Mouse (Mus musculus) lung, embryonic 16.5 days (tissue): ENCODE results near the gene Usp8. TPM values are rescaled to one million over a fixed set of nuclear protein-coding genes. Genes with fewer than 3 reads are reported as not detected.

Experiments used
- ATAC-seq: fragments of 200-750 bp; cut with Nextera tagmentation; 2 replicates; pipeline ENCODE4 v1.8.0; 2017; ENCODE audit warnings: low read depth, mild to moderate bottlenecking, moderate library complexity
- H3K27ac ChIP-seq: fragments of 300-500 bp; sonication (generic); 2 replicates; pipeline ENCODE4 v1.5.1; 2014; ENCODE audit warnings: mild to moderate bottlenecking, control low read depth, low read length
- H3K27me3 ChIP-seq: fragments of 300-500 bp; sonication (generic); 2 replicates; pipeline ENCODE4 v1.6.1; 2014; ENCODE audit warnings: low read depth, low read length, mixed read lengths; ENCODE audit not compliant: control insufficient read depth, insufficient read depth
- H3K36me3 ChIP-seq: fragments of 300-500 bp; sonication (generic); 2 replicates; pipeline ENCODE4 v1.6.1; 2014; ENCODE audit warnings: low read length; ENCODE audit not compliant: control insufficient read depth, insufficient read depth
- H3K4me1 ChIP-seq: fragments of 300-500 bp; sonication (generic); replicated peaks from 2 replicates; pipeline ENCODE4 v1.6.1; 2014; ENCODE audit warnings: low read length, mixed read lengths; ENCODE audit not compliant: control insufficient read depth, insufficient read depth
- H3K4me2 ChIP-seq: fragments of 300-500 bp; sonication (generic); 2 replicates; pipeline ENCODE4 v1.6.1; 2014; ENCODE audit warnings: low read depth, low read length, control low read depth
- H3K4me3 ChIP-seq: fragments of 300-500 bp; sonication (generic); 2 replicates; pipeline ENCODE4 v1.5.1; 2014; ENCODE audit warnings: mild to moderate bottlenecking, low read length, control low read depth
- H3K9ac ChIP-seq: fragments of 300-500 bp; sonication (generic); 2 replicates; pipeline ENCODE4 v1.6.1; 2014; ENCODE audit warnings: low read length, control low read depth
- H3K9me3 ChIP-seq: fragments of 300-500 bp; sonication (generic); 2 replicates; pipeline ENCODE4 v1.6.1; 2016; ENCODE audit warnings: low read length; ENCODE audit not compliant: control insufficient read depth
- WGBS: fragments of 180-500 bp; shearing (Covaris S2); extraction: QIAGEN DNeasy Blood & Tissue Kit; methylation state at CpG from one replicate; pipeline ENCODE4 v1.1.7; 2014; 5-methylcytosine and 5-hydroxymethylcytosine counted together
- polyA plus RNA-seq: library from polyadenylated mRNA; unstranded; fragments of >200 nt; fragmentation: Nextera tagmentation; extraction: Ambion mirVana; gene quantifications from 2 replicates; pipeline ENCODE4 v1.2.1, GENCODE M21; 2015

Gene Usp8
- polyA plus RNA-seq, 1 experiment from 2014 or later = 43.4 TPM

DNA sequence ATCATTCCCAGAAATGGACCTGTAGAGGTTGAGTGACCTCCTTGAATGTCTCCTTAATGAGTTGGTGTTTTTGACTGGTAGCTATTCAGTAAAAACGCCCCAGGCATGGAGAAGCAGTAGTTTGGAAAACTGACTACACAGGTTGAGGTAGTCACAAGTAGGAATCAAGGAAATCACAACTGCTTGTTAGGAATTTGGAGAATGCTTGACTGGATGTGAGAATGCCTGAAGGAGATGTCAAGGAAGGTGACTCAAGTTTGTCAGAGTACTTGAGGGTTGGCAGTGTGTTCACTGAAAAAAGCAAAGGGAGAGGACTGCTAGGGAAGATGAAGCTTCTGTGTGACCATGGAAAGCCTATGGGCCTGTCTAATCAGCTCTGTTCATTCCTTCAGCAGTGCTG lies 29.8 kb upstream of the Usp8 start:
- WGBS = 59% methylated on average over 1 of the region's 1 CpGs
- Histone ChIP-seq H3K9ac (no peak overlapping the region), H3K27me3 (no peaks in the 10 kb centered on the region), H3K36me3 (0 out of 2 replicates have a peak, but pooled peaks cover 2% of the 10 kb centered on the region), H3K4me3 (no peak overlapping the region), H3K9me3 (no peaks in the 10 kb centered on the region), H3K27ac (no peak overlapping the region), H3K4me2 (peak overlapping the region; percentile 63; the same call in 1 of the 2 replicates), H3K4me1 (peaks cover 22% of the 10 kb centered on the region)
- ATAC-seq = no peak

GRCm38 (mm10) chr2:126682333-126682732 lies 24.8 kb upstream of the Usp8 start:
- H3K27ac ChIP-seq = peak overlapping the region; percentile 37; the same call in 1 of the 2 replicates
- H3K4me3 ChIP-seq = no peak overlapping the region
- peaks cover 3% of the 10 kb centered on the region; the same call in 1 of the 2 replicates for H3K4me1 ChIP-seq
- no peaks in the 10 kb centered on the region for H3K27me3 ChIP-seq
- 47% methylated on average over 2 of the region's 2 CpGs for WGBS
- H3K9ac ChIP-seq = no peak overlapping the region
- H3K4me2 ChIP-seq = no peak overlapping the region
- no peak for ATAC-seq
- H3K9me3 ChIP-seq = no peaks in the 10 kb centered on the region
- peaks cover 9% of the 10 kb centered on the region for H3K36me3 ChIP-seq

- Histone ChIP-seq H3K27me3 (no peaks in the 10 kb centered on the region), H3K4me1 (0 out of 2 replicates have a peak, but pooled peaks cover 3% of the 10 kb centered on the region), H3K4me3 (no peak overlapping the region), H3K9ac (no peak overlapping the region), H3K36me3 (peaks cover 9% of the 10 kb centered on the region), H3K4me2 (no peak overlapping the region), H3K9me3 (no peaks in the 10 kb centered on the region), H3K27ac (no peak overlapping the region)
- 73% methylated on average over 1 of the region's 1 CpGs for whole genome bisulfite sequencing
- ATAC-seq = no peak
These were observed 24.2 kb upstream of the Usp8 start for GRCm38 (mm10) chr2:126682937-126683336.

- Histone ChIP-seq H3K36me3 (no peaks in the 10 kb centered on the region), H3K4me2 (no peak overlapping the region), H3K9ac (no peak overlapping the region), H3K4me1 (no peaks in the 10 kb centered on the region), H3K4me3 (no peak overlapping the region), H3K27ac (no peak overlapping the region), H3K27me3 (no peaks in the 10 kb centered on the region; the same call in 1 of the 2 replicates), H3K9me3 (no peaks in the 10 kb centered on the region)
- no peak for ATAC-seq
- 70% methylated on average over 3 of the region's 3 CpGs for WGBS
These were observed 15.8 kb upstream of the Usp8 start for GRCm38 (mm10) chr2:126691290-126691689.

- 68% methylated on average over 6 of the region's 6 CpGs for WGBS
- 0 out of 2 replicates have a peak, but pooled peaks have one; percentile 54 for ATAC-seq
- no peaks in the 10 kb centered on the region; the same call in 1 of the 2 replicates for H3K27me3 ChIP-seq
These were observed 11.8 kb upstream of the Usp8 start for GRCm38 (mm10) chr2:126695285-126695684.

DNA sequence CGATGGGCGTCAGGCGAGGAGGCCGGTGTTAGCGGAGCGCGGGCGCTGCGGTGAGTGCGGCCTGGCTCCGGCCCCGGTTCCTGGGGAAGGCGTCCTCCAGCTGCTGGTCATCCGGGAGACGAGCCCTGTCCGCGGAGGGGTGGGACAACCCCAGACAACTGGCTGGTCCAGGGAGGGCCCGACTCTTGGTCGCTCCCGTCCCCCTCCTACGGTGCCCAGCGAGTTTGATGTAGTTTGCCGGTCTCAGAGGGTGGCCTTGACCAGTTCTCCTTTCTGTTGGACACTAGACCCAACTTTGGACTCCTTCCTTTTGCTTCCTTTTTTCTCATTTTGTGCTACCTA lies 281 bp downstream of the Usp8 start:
- WGBS = 0% methylated on average over 22 of the region's 23 CpGs
- H3K27me3 ChIP-seq = no peaks in the 10 kb centered on the region

More at GRCm38 (mm10) chr2:126695285-126695684, 11.8 kb upstream of the Usp8 start:
- no peak overlapping the region for H3K27ac ChIP-seq
- H3K9me3 ChIP-seq = no peaks in the 10 kb centered on the region
- H3K4me1 ChIP-seq = no peaks in the 10 kb centered on the region
- no peak overlapping the region for H3K4me3 ChIP-seq
- no peaks in the 10 kb centered on the region for H3K36me3 ChIP-seq
- H3K9ac ChIP-seq = no peak overlapping the region
- no peak overlapping the region for H3K4me2 ChIP-seq

GRCm38 (mm10) chr2:126708361-126708760 lies 1.2 kb downstream of the Usp8 start:
- Histone ChIP-seq H3K4me3 (peak overlapping the region; percentile 70), H3K4me1 (peaks cover 8% of the 10 kb centered on the region), H3K9me3 (no peaks in the 10 kb centered on the region), H3K4me2 (peak overlapping the region; percentile 65), H3K27ac (no peak overlapping the region), H3K9ac (no peak overlapping the region), H3K36me3 (peaks cover 2% of the 10 kb centered on the region; the same call in 1 of the 2 replicates), H3K27me3 (no peaks in the 10 kb centered on the region)
- WGBS = 79% methylated on average over 4 of the region's 4 CpGs
- no peak for ATAC-seq

More for the DNA sequence above, 281 bp downstream of the Usp8 start:
- no peaks in the 10 kb centered on the region; the same call in 1 of the 2 replicates for H3K9me3 ChIP-seq
- H3K4me2 ChIP-seq = peak overlapping the region; percentile 65
- H3K27ac ChIP-seq = peak overlapping the region; percentile 28
- peak overlapping the region; percentile 70 for H3K4me3 ChIP-seq
- peak; percentile 86 for ATAC-seq
- H3K9ac ChIP-seq = peak overlapping the region; percentile 79
- H3K4me1 ChIP-seq = peaks cover 8% of the 10 kb centered on the region
- H3K36me3 ChIP-seq = peaks cover 2% of the 10 kb centered on the region; the same call in 1 of the 2 replicates

- H3K4me1 ChIP-seq = peaks cover 8% of the 10 kb centered on the region
- H3K36me3 ChIP-seq = peaks cover 2% of the 10 kb centered on the region; the same call in 1 of the 2 replicates
- H3K27ac ChIP-seq = no peak overlapping the region
- no peak overlapping the region for H3K9ac ChIP-seq
- H3K27me3 ChIP-seq = no peaks in the 10 kb centered on the region
- 96% methylated on average over 5 of the region's 5 CpGs for WGBS
- H3K9me3 ChIP-seq = no peaks in the 10 kb centered on the region
- H3K4me2 ChIP-seq = no peak overlapping the region
- ATAC-seq = no peak
- H3K4me3 ChIP-seq = no peak overlapping the region
These were observed 5.4 kb downstream of the Usp8 start for GRCm38 (mm10) chr2:126712526-126712925.

- no peaks in the 10 kb centered on the region for H3K9me3 ChIP-seq
- no peak overlapping the region for H3K4me2 ChIP-seq
- no peak overlapping the region for H3K27ac ChIP-seq
- H3K4me1 ChIP-seq = peaks cover 7% of the 10 kb centered on the region
- no peak overlapping the region for H3K9ac ChIP-seq
- ATAC-seq = no peak
- peaks cover 2% of the 10 kb centered on the region; the same call in 1 of the 2 replicates for H3K36me3 ChIP-seq
- H3K27me3 ChIP-seq = no peaks in the 10 kb centered on the region
- H3K4me3 ChIP-seq = no peak overlapping the region
These were observed 5.8 kb downstream of the Usp8 start for GRCm38 (mm10) chr2:126712950-126713349.

DNA sequence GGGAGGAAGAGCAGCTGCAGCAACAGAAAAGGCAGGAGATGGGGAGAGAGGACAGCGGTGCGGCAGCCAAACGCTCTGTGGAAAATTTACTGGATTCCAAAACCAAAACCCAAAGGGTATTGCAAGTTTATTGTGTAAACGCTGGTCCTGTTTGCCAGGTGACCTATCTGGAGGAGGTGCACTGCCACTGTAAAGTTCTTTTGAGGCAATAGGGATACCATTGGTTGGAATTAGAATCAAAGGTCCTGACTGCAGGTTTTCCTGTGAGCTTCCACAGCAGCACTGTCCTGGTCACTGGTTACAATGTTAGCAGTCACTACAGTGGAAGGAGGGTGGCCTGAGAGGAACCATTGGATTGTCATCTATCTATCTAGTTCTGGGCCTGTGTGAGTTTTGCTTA lies 22.1 kb downstream of the Usp8 start:
- Histone ChIP-seq H3K27ac (no peak overlapping the region), H3K9me3 (no peaks in the 10 kb centered on the region), H3K27me3 (no peaks in the 10 kb centered on the region), H3K4me1 (no peaks in the 10 kb centered on the region), H3K4me3 (no peak overlapping the region), H3K4me2 (no peak overlapping the region), H3K9ac (no peak overlapping the region), H3K36me3 (peaks cover 15% of the 10 kb centered on the region)
- no peak for ATAC-seq
- WGBS = 96% methylated on average over 4 of the region's 4 CpGs
